Mouse (Mus musculus) hindbrain, embryonic 14.5 days (tissue): ENCODE data around the gene Elp6. TPM values are rescaled to one million over a fixed set of nuclear protein-coding genes. Genes with fewer than 3 reads are reported as not detected.

Source experiments
- ATAC-seq: fragments of 200-750 bp; cut with Nextera tagmentation; 2 replicates; pipeline ENCODE4 v1.8.0; 2017; ENCODE audit warnings: moderate number of reproducible peaks, mild to moderate bottlenecking, moderate TSS enrichment, moderate library complexity; ENCODE audit not compliant: low FRiP score
- DNase-seq: peaks from one replicate; pipeline ENCODE4 v3.0.0-alpha.2; 2015; ENCODE audit warnings: low spot score
- H3K27ac ChIP-seq: fragments of 300-500 bp; sonication (generic); 2 replicates; pipeline ENCODE4 v1.5.1; 2014; ENCODE audit warnings: mild to moderate bottlenecking, moderate library complexity
- H3K27me3 ChIP-seq: fragments of 300-500 bp; sonication (generic); 2 replicates; pipeline ENCODE4 v1.6.1; 2014; ENCODE audit warnings: mild to moderate bottlenecking, low read length, mixed read lengths; ENCODE audit not compliant: control insufficient read depth, insufficient read depth
- H3K36me3 ChIP-seq: fragments of 300-500 bp; sonication (generic); replicated peaks from 2 replicates; pipeline ENCODE4 v1.6.1; 2014; ENCODE audit not compliant: control insufficient read depth, insufficient read depth
- H3K4me1 ChIP-seq: fragments of 300-500 bp; sonication (generic); replicated peaks from 2 replicates; pipeline ENCODE4 v1.6.1; 2014; ENCODE audit warnings: antibody characterized with exemption, low read length, mixed read lengths; ENCODE audit not compliant: control insufficient read depth, insufficient read depth
- H3K4me2 ChIP-seq: fragments of 300-500 bp; sonication (generic); replicated peaks from 2 replicates; pipeline ENCODE4 v1.6.1; 2014; ENCODE audit warnings: mild to moderate bottlenecking, moderate library complexity
- H3K4me3 ChIP-seq: fragments of 300-500 bp; sonication (generic); replicated peaks from 2 replicates; pipeline ENCODE4 v1.5.1; 2014; ENCODE audit warnings: mild to moderate bottlenecking, low read length
- H3K9ac ChIP-seq: fragments of 300-500 bp; sonication (generic); 2 replicates; pipeline ENCODE4 v1.6.1; 2014
- H3K9me3 ChIP-seq: fragments of 300-500 bp; sonication (generic); 2 replicates; pipeline ENCODE4 v1.6.1; 2016; ENCODE audit warnings: low read length; ENCODE audit not compliant: control insufficient read depth
- WGBS: fragments of 180-500 bp; shearing (Covaris S2); extraction: QIAGEN DNeasy Blood & Tissue Kit; methylation state at CpG from one replicate; pipeline ENCODE4 v1.1.7; 2014; 5-methylcytosine and 5-hydroxymethylcytosine counted together
- polyA plus RNA-seq: library from polyadenylated mRNA; unstranded; fragments of >200 nt; fragmentation: Nextera tagmentation; extraction: Ambion mirVana; gene quantifications from 2 replicates; pipeline ENCODE4 v1.2.1, GENCODE M21; 2014

Elp6 gene
- polyA plus RNA-seq, result 35.9 TPM in 2 replicates

- Histone ChIP-seq H3K27ac (peak within 1 kb of the TSS; percentile 95), H3K4me1 (peaks cover 16% of the 10 kb centered on the region), H3K9ac (peak within 1 kb of the TSS; percentile 69), H3K27me3 (no peaks in the 10 kb centered on the region), H3K4me3 (peak within 1 kb of the TSS; percentile 53), H3K4me2 (peak within 1 kb of the TSS; percentile 66), H3K36me3 (peaks cover 3% of the 10 kb centered on the region), H3K9me3 (no peaks in the 10 kb centered on the region)
- ATAC-seq, result peak; percentile 98
- peak; percentile 91 for DNase-seq
- WGBS, result under 1% methylated on average over 46 of the region's 46 CpGs
These were observed at the start of gene Elp6 for GRCm38 (mm10) chr9:110304969-110305651. Gene Elp6 (plus strand): TSS chr9:110305173.

- Histone ChIP-seq H3K4me1 (peaks cover 24% of the 10 kb centered on the region), H3K27ac (peak overlapping the region; percentile 64), H3K4me3 (no peak overlapping the region), H3K9ac (peak overlapping the region; percentile 40), H3K36me3 (peaks cover 28% of the 10 kb centered on the region), H3K4me2 (no peak overlapping the region; the same call in 1 of the 2 replicates), H3K9me3 (no peaks in the 10 kb centered on the region), H3K27me3 (no peaks in the 10 kb centered on the region)
- ATAC-seq (peak; percentile 77; the same call in 1 of the 2 replicates), DNase-seq (peak; percentile 54)
- WGBS, result 14% methylated on average over 15 of the region's 15 CpGs
These were observed 49.5 kb upstream of the Elp6 start for GRCm38 (mm10) chr9:110255407-110256019.

GRCm38 (mm10) chr9:110258646-110259045 is 46.3 kb upstream of the Elp6 start:
- WGBS, result 69% methylated on average over 6 of the region's 6 CpGs

GRCm38 (mm10) chr9:110259118-110259517 is 45.9 kb upstream of the Elp6 start:
- DNase-seq, result no peak
- peaks cover 39% of the 10 kb centered on the region for H3K36me3 ChIP-seq
- WGBS, result 93% methylated on average over 3 of the region's 3 CpGs
- H3K9me3 ChIP-seq, result no peaks in the 10 kb centered on the region
- H3K4me1 ChIP-seq, result peaks cover 16% of the 10 kb centered on the region
- H3K4me2 ChIP-seq, result no peak overlapping the region
- no peak for ATAC-seq
- H3K9ac ChIP-seq, result no peak overlapping the region
- H3K27ac ChIP-seq, result no peak overlapping the region
- no peaks in the 10 kb centered on the region for H3K27me3 ChIP-seq
- H3K4me3 ChIP-seq, result no peak overlapping the region

More at GRCm38 (mm10) chr9:110258646-110259045, 46.3 kb upstream of the Elp6 start:
- Histone ChIP-seq H3K4me3 (no peak overlapping the region), H3K27ac (no peak overlapping the region), H3K9ac (no peak overlapping the region), H3K4me2 (no peak overlapping the region), H3K36me3 (peaks cover 39% of the 10 kb centered on the region), H3K9me3 (no peaks in the 10 kb centered on the region), H3K27me3 (no peaks in the 10 kb centered on the region), H3K4me1 (peaks cover 16% of the 10 kb centered on the region)
- no peak for DNase-seq
- ATAC-seq, result no peak

GRCm38 (mm10) chr9:110263181-110263580 is 41.8 kb upstream of the Elp6 start:
- Histone ChIP-seq H3K4me1 (no peaks in the 10 kb centered on the region; the same call in 1 of the 2 replicates), H3K9ac (no peak overlapping the region), H3K4me3 (no peak overlapping the region), H3K27ac (no peak overlapping the region), H3K9me3 (no peaks in the 10 kb centered on the region), H3K36me3 (peaks cover 32% of the 10 kb centered on the region), H3K4me2 (no peak overlapping the region), H3K27me3 (no peaks in the 10 kb centered on the region)
- 74% methylated on average over 8 of the region's 8 CpGs for WGBS
- ATAC-seq, result no peak
- DNase-seq, result no peak

GRCm38 (mm10) chr9:110264991-110265390 is 40.0 kb upstream of the Elp6 start:
- Histone ChIP-seq H3K4me2 (no peak overlapping the region), H3K9ac (no peak overlapping the region), H3K4me3 (no peak overlapping the region), H3K27me3 (no peaks in the 10 kb centered on the region), H3K9me3 (no peaks in the 10 kb centered on the region), H3K4me1 (no peaks in the 10 kb centered on the region), H3K27ac (no peak overlapping the region), H3K36me3 (peaks cover 18% of the 10 kb centered on the region)
- ATAC-seq (no peak), DNase-seq (no peak)
- WGBS, result 82% methylated on average over 9 of the region's 9 CpGs

GRCm38 (mm10) chr9:110268416-110268815 is 36.6 kb upstream of the Elp6 start:
- no peaks in the 10 kb centered on the region for H3K36me3 ChIP-seq
- H3K27me3 ChIP-seq, result no peaks in the 10 kb centered on the region
- 88% methylated on average over 10 of the region's 10 CpGs for WGBS
- H3K9ac ChIP-seq, result no peak overlapping the region
- H3K4me3 ChIP-seq, result no peak overlapping the region
- ATAC-seq, result no peak
- H3K9me3 ChIP-seq, result no peaks in the 10 kb centered on the region
- no peak overlapping the region for H3K27ac ChIP-seq
- H3K4me2 ChIP-seq, result no peak overlapping the region
- no peaks in the 10 kb centered on the region for H3K4me1 ChIP-seq
- no peak for DNase-seq

GRCm38 (mm10) chr9:110272330-110272729 is 32.6 kb upstream of the Elp6 start:
- DNase-seq (no peak), ATAC-seq (no peak)
- WGBS, result 92% methylated on average over 3 of the region's 3 CpGs

GRCm38 (mm10) chr9:110273507-110273906 is 31.5 kb upstream of the Elp6 start:
- Histone ChIP-seq H3K4me3 (no peak overlapping the region), H3K36me3 (no peaks in the 10 kb centered on the region), H3K9ac (no peak overlapping the region), H3K4me1 (no peaks in the 10 kb centered on the region), H3K9me3 (no peaks in the 10 kb centered on the region), H3K27ac (no peak overlapping the region), H3K27me3 (no peaks in the 10 kb centered on the region), H3K4me2 (no peak overlapping the region)
- 82% methylated on average over 4 of the region's 4 CpGs for WGBS
- DNase-seq, result no peak
- ATAC-seq, result no peak

More at GRCm38 (mm10) chr9:110272330-110272729, 32.6 kb upstream of the Elp6 start:
- Histone ChIP-seq H3K4me2 (no peak overlapping the region), H3K36me3 (no peaks in the 10 kb centered on the region), H3K4me1 (no peaks in the 10 kb centered on the region), H3K4me3 (no peak overlapping the region), H3K27ac (no peak overlapping the region), H3K9me3 (no peaks in the 10 kb centered on the region), H3K27me3 (no peaks in the 10 kb centered on the region), H3K9ac (no peak overlapping the region)
